Mouse (Mus musculus): Measurements from ENCODE around the gene Cyp2w1.

- no peak for TF ChIP-seq GATA1 (IDR thresholded peaks at IDR 0.05; ENCODE audit: low read length)
- TF ChIP-seq TAL1 (IDR thresholded peaks at IDR 0.05; ENCODE audit: low read length): no peak
Measured at GRCm38 (mm10) chr5:139347225-139347624, 5.2 kb upstream of the Cyp2w1 start.

Measured in erythroblast, embryonic 14.5 days (primary cell).